Mouse (Mus musculus): ENCODE data around the gene Apbb2.

DNA sequence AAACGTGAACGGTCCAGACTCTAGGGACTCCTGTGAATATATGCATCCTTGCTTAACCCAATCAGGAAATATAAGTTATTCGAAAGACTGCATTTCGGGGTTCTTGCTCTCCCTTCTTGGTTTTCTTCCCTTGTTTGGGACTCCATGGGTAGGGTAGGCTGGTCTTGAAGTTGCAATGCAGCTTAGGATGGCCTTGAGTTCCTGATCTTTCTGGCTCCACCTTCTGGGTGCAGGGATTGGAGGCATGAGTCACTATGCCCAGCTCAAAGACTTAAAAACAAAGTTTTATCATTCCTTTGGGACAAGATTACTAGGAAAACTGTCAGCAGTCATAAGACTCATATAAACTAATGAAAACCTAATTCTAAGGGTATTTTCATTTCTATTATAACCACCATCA lies 195.1 kb downstream of the Apbb2 start:
- TF ChIP-seq CTCF (IDR thresholded peaks at IDR 0.05) (no peak), EP300 (IDR thresholded peaks at IDR 0.05) (no peak)

Measured in lung, postnatal 0 days (tissue).